Mouse (Mus musculus) C2C12 (cell line): ENCODE measurements around the gene Epha10.

Experiments used
- CTCF ChIP-seq: IDR thresholded peaks from one replicate; pipeline ENCODE4 v1.5.1; 2011; ENCODE audit not compliant: control insufficient read depth, insufficient read depth, insufficient read length
- USF1 ChIP-seq: IDR thresholded peaks from one replicate; pipeline ENCODE4 v1.6.1; 2011; ENCODE audit warnings: low read depth, mild to moderate bottlenecking, control low read depth, moderate library complexity

- no peak for TF ChIP-seq USF1
- no peak for TF ChIP-seq CTCF
Observed at GRCm38 (mm10) chr4:124964912-124965599, 84.4 kb downstream of the Epha10 start.
